Mouse (Mus musculus) hematopoietic stem cell, adult 5-6 weeks (primary cell): ENCODE results near the gene Lhfpl4. TPM values are rescaled to one million over a fixed set of nuclear protein-coding genes. Genes with fewer than 3 reads are reported as not detected.

Source experiments
- total RNA-seq: library from RNA; stranded (forward); fragments of 172-1452, 232-1000 nt; gene quantifications from 2 replicates; pipeline ENCODE4 v1.2.3, GENCODE M21; 2017

Gene Lhfpl4
- total RNA-seq, 1 experiment from 2014 or later = not detected

Other genes starting within 250 kb of the Lhfpl4 start
- gene Srgap3, start 248.1 kb downstream of the Lhfpl4 start, total RNA-seq = 6.9 and 9.6 TPM in 2 replicates
- gene Thumpd3, start 149.2 kb downstream of the Lhfpl4 start, total RNA-seq = 75.1 and 89.8 TPM in 2 replicates
- 69.7 and 82.5 TPM in 2 replicates for gene Setd5, start 118.0 kb downstream of the Lhfpl4 start, total RNA-seq
- 40.0 and 44.6 TPM in 2 replicates for gene Mtmr14, start 42.5 kb upstream of the Lhfpl4 start, total RNA-seq
- 0.35 TPM in 1 of 2 replicates, not detected in the other for gene Cpne9, start 86.9 kb upstream of the Lhfpl4 start, total RNA-seq
- 24.6 and 35.6 TPM in 2 replicates for gene Brpf1, start 111.8 kb upstream of the Lhfpl4 start, total RNA-seq
- 9.8 TPM in 2 replicates for gene Ogg1, start 131.6 kb upstream of the Lhfpl4 start, total RNA-seq
- 56.3 and 59.9 TPM in 2 replicates for gene Camk1, start 148.6 kb upstream of the Lhfpl4 start, total RNA-seq
- gene Tada3, start 182.5 kb upstream of the Lhfpl4 start, total RNA-seq = 25.5 and 37.9 TPM in 2 replicates
- 159 and 191 TPM in 2 replicates for gene Arpc4, start 182.7 kb upstream of the Lhfpl4 start, total RNA-seq
- gene Ttll3, start 193.9 kb upstream of the Lhfpl4 start, total RNA-seq = 1.5 and 7.5 TPM in 2 replicates
- 4.5 and 4.6 TPM in 2 replicates for gene Rpusd3, start 224.0 kb upstream of the Lhfpl4 start, total RNA-seq
- gene Cidec, start 240.4 kb upstream of the Lhfpl4 start, total RNA-seq = not detected in 2 replicates
- gene Jagn1, start 247.2 kb upstream of the Lhfpl4 start, total RNA-seq = 15.9 and 28.2 TPM in 2 replicates